Mouse (Mus musculus): ENCODE measurements around the gene Cfc1. TPM values are rescaled to one million over a fixed set of nuclear protein-coding genes. Genes with fewer than 3 reads are reported as not detected.

The Cfc1 gene
- total RNA-seq, 2 experiments from 2014 or later = not detected

- intact Hi-C loops (cut with DNase I) = no loop called here
- DNase-seq = no peak
Observed at GRCm38 (mm10) chr1:34536767-34537485, 1.5 kb downstream of the Cfc1 start.

- DNase-seq = no peak
- intact Hi-C loops (cut with DNase I) = no loop called here
Observed at GRCm38 (mm10) chr1:34547074-34547473, 11.6 kb downstream of the Cfc1 start.

DNA sequence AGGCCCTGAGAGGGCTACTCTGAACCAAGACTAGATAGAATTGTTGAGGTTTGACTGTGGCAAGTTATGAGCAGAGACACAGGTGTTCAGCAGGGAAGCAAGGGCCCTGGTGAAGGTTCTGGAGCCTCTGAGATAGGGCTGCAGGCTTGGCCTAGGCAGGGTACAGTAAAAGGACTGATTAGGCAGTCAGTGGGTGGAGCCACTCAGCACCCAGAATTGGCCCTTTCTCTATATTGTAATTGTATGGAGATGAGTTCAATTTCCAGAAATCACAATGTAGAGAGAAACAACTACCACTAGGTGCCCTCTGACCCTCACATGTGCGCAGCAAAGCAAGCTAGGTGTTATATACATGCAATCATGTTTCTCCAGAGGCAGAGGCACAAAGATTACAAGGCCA lies 18.2 kb downstream of the Cfc1 start:
- DNase-seq = no peak
- intact Hi-C loops (cut with DNase I) = loop anchor here (5.0 kb wide), 1 partner anchor 51 kb away; no protein-coding TSS in a partner anchor

DNA sequence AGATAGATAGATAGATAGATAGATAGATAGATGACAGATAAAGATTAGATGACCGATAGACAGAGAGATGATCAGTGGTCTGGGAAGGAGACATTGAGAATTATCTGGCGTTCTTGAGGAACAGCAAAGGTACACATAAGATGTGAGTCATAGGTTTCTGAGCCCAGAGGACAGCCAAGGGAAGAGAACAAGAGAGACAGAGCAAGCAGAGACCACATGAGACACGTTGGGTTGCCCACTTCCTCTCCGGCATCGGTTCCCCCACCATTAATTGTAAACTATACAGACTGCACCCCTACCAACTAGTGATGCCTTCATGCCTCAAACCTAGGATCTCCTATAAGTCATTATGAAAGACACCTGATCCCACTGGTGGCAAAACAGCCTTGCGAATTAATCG lies 18.8 kb downstream of the Cfc1 start:
- no peak for DNase-seq
- intact Hi-C loops (cut with DNase I) = loop anchor here (5.0 kb wide), 1 partner anchor 52 kb away; no protein-coding TSS in a partner anchor

DNA sequence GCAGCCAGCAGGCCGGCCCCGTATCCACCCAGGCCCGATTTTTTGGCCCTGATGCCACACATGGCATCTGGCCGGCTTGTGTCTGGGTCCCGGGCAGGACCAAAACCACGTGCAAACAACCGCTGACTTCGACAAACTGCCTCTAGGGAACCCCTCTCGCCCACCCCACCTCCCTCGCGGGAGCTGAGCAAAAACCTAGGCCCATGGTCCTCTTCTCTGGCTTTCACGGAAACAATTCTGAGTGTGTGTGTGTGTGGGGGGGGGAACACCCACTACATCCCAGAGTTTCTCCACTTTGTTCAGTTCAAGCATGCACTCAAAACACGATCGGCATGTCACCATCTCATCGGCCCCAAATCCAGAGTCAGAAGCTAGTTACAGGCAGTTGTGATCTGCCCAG lies 25.4 kb downstream of the Cfc1 start, which contains the start of gene Prss40:
Gene Prss40 (minus strand): TSS at position 101 of the 400 bp plus-strand sequence.
- DNase-seq = no peak
- intact Hi-C loops (cut with DNase I) = no loop called here

DNA sequence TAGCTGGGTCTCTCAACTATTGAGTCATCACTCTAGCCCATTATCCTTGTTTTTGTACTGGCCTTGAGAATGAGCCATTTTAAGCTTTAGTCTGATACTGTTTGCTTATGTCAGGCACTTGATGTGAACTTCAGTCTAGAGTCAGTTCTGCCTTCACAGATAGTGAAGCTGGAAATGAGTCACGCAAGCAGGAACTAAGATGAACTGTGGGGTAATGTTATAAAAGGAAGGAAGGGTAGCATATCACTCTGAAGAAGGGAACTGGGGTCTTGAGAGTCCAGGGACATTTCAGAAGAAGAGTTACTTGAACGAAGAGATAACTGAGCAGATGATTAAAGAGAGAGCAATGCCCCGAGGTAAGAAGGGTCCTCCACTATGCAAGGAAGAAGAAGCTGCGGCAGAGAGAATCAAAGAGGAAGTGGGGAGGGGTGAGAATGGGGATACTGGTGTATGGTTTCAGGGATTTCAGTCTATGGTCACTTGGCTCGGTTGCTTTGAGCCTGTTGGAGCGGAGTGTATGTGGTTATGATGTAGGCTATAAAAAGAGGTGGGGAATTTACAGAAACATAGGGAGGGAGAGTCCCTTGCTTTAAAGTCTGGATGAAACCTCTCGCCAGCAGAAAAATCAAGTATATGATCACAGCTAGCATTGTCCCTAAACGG lies 29.1 kb downstream of the Cfc1 start:
- no peak for DNase-seq
- intact Hi-C loops (cut with DNase I) = no loop called here

- intact Hi-C loops (cut with DNase I) = no loop called here
- no peak for DNase-seq
Observed at GRCm38 (mm10) chr1:34568120-34568519, 32.7 kb downstream of the Cfc1 start.

- intact Hi-C loops (cut with DNase I) = no loop called here
- DNase-seq = no peak
Observed at GRCm38 (mm10) chr1:34569876-34570275, 34.4 kb downstream of the Cfc1 start.

GRCm38 (mm10) chr1:34571431-34571830 lies 36.0 kb downstream of the Cfc1 start:
- intact Hi-C loops (cut with DNase I) = no loop called here
- no peak for DNase-seq

DNA sequence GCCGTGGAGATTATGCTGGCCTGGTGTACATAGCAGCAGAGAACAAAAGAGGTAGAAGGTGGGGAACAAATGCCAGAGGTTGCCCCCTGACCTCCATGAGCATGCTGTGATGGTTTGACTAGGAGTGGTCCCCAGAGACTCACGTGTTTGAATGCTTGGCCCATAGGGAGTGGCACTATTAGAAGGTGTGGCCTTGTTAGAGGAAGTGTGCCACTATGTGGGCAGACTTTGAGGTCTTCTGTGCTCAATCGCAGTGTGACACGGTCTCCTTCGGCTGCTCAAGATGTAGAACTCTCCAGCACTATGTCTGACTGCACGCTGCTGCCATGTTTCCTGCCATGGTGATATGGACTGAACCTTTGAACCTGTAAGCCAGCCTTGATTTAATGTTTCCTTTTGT lies 37.8 kb downstream of the Cfc1 start:
- no peak for DNase-seq
- intact Hi-C loops (cut with DNase I) = no loop called here

- intact Hi-C loops (cut with DNase I) = no loop called here
- peak; percentile 79 to 83 for DNase-seq
Observed at GRCm38 (mm10) chr1:34578851-34579781, 43.7 kb downstream of the Cfc1 start, which contains the start of gene Amer3. TSS of gene Amer3 (plus strand) at chr1:34579657.

- DNase-seq = no peak
- intact Hi-C loops (cut with DNase I) = no loop called here
Observed at GRCm38 (mm10) chr1:34579782-34580356, 44.4 kb downstream of the Cfc1 start.

GRCm38 (mm10) chr1:34582218-34582617 lies 46.8 kb downstream of the Cfc1 start:
- intact Hi-C loops (cut with DNase I) = no loop called here
- DNase-seq = no peak

DNA sequence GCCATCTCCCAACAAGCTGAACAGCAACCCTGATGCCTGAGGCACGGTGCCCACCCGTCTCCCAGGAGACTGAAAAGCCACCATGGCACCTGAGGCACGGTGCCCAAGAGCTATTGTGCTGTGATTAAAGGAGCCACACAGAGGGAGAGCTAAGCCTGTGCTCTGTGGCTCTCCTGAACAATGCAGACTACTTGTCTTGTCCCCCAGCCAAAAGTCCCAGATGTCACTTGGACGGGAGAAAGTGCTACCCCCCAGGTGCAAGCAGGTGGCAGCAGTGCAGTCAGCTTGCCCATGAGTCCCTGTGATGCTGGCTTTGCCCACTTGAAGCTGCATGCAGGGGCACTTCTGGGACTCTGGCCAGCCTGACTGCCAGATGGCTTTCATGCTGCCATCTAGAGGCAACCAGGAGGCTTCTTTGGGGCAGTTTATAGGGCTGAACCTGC lies 48.4 kb downstream of the Cfc1 start:
- no peak for DNase-seq
- intact Hi-C loops (cut with DNase I) = no loop called here

- intact Hi-C loops (cut with DNase I) = no loop called here
- no peak for DNase-seq
Observed at GRCm38 (mm10) chr1:34584736-34585135, 49.3 kb downstream of the Cfc1 start.

GRCm38 (mm10) chr1:34587298-34588096 lies 52.0 kb downstream of the Cfc1 start:
- intact Hi-C loops (cut with DNase I) = no loop called here
- no peak for DNase-seq

Measured in heart, postnatal 14 days (tissue).